Mouse (Mus musculus) forebrain, embryonic 13.5 days (tissue): ENCODE measurements around the gene Anks1. TPM values are rescaled to one million over a fixed set of nuclear protein-coding genes. Genes with fewer than 3 reads are reported as not detected.

Experiments used
- ATAC-seq: fragments of 200-750 bp; cut with Nextera tagmentation; 2 replicates; pipeline ENCODE4 v1.8.0; 2017
- H3K27ac ChIP-seq: fragments of 300-500 bp; sonication (generic); 2 replicates; pipeline ENCODE4 v1.5.1; 2015; ENCODE audit warnings: inconsistent platforms, mild to moderate bottlenecking, moderate library complexity
- H3K27me3 ChIP-seq: fragments of 300-500 bp; sonication (generic); 2 replicates; pipeline ENCODE4 v1.6.1; 2015; ENCODE audit warnings: mild to moderate bottlenecking, inconsistent platforms
- H3K36me3 ChIP-seq: fragments of 300-500 bp; sonication (generic); 2 replicates; pipeline ENCODE4 v1.6.1; 2015; ENCODE audit warnings: mild to moderate bottlenecking, inconsistent platforms; ENCODE audit not compliant: poor library complexity, severe bottlenecking
- H3K4me1 ChIP-seq: fragments of 300-500 bp; sonication (generic); 2 replicates; pipeline ENCODE4 v1.6.1; 2015; ENCODE audit warnings: inconsistent platforms
- H3K4me2 ChIP-seq: fragments of 300-500 bp; sonication (generic); 2 replicates; pipeline ENCODE4 v1.6.1; 2015; ENCODE audit warnings: inconsistent platforms, mild to moderate bottlenecking, moderate library complexity
- H3K4me3 ChIP-seq: fragments of 300-500 bp; sonication (generic); 2 replicates; pipeline ENCODE4 v1.5.1; 2015; ENCODE audit warnings: mild to moderate bottlenecking, inconsistent platforms
- H3K9ac ChIP-seq: fragments of 300-500 bp; sonication (generic); 2 replicates; pipeline ENCODE4 v1.6.1; 2015; ENCODE audit warnings: mild to moderate bottlenecking, inconsistent platforms
- H3K9me3 ChIP-seq: fragments of 300-500 bp; sonication (generic); replicated peaks from 2 replicates; pipeline ENCODE4 v1.6.1; 2016; ENCODE audit warnings: inconsistent platforms
- WGBS: fragments of 180-500 bp; shearing (Covaris S2); methylation state at CpG from one replicate; pipeline ENCODE4 v1.1.7; 2015; 5-methylcytosine and 5-hydroxymethylcytosine counted together
- polyA plus RNA-seq: library from polyadenylated mRNA; unstranded; fragments of >200 nt; fragmentation: Nextera tagmentation; extraction: Ambion mirVana; gene quantifications from 2 replicates; pipeline ENCODE4 v1.2.1, GENCODE M21; 2015

The Anks1 gene
- polyA plus RNA-seq, 1 experiment from 2014 or later: 45.2 TPM

DNA sequence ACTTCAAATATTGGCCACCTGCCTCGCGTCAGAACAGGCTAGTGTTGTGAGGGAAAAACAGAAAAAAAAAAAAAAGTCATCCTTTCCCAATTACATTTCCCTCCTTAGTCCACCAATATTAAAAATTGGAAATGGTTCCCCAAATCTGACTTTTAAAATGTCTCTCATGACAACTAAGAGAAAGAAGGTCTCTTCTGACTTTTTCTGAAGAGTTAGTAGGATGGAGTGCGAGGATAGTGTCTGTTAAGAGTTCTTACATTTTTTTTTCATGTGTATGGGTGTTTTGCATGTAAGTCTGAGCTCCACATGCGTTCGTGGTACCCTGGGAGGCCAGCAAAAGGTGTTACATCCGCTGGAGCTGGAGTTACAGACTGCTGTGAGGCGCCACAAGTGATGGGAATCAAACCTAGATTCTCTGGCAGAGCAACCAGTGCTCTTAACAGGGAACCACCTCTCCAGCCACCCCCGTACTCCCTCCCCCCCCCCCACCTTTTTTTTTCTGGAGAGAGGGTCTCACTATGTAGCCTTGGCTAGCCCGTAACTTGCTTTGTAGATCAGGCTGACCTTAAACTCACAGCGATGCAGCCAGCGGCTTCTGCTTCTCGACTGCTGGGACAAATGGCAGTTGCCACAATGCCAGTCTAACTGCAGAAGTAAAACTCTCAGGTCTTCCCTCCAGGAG is 759 bp upstream of the Anks1 start:
- peak; percentile 3; the same call in 1 of the 2 replicates for ATAC-seq
- Histone ChIP-seq H3K4me3 (peak overlapping the region; percentile 92), H3K4me2 (peak overlapping the region; percentile 95), H3K27me3 (no peaks in the 10 kb centered on the region), H3K9ac (peak overlapping the region; percentile 90), H3K4me1 (peaks cover 49% of the 10 kb centered on the region), H3K27ac (peak overlapping the region; percentile 89), H3K36me3 (peaks cover 20% of the 10 kb centered on the region), H3K9me3 (no peaks in the 10 kb centered on the region)
- WGBS: 1% methylated on average over 11 of the region's 12 CpGs

DNA sequence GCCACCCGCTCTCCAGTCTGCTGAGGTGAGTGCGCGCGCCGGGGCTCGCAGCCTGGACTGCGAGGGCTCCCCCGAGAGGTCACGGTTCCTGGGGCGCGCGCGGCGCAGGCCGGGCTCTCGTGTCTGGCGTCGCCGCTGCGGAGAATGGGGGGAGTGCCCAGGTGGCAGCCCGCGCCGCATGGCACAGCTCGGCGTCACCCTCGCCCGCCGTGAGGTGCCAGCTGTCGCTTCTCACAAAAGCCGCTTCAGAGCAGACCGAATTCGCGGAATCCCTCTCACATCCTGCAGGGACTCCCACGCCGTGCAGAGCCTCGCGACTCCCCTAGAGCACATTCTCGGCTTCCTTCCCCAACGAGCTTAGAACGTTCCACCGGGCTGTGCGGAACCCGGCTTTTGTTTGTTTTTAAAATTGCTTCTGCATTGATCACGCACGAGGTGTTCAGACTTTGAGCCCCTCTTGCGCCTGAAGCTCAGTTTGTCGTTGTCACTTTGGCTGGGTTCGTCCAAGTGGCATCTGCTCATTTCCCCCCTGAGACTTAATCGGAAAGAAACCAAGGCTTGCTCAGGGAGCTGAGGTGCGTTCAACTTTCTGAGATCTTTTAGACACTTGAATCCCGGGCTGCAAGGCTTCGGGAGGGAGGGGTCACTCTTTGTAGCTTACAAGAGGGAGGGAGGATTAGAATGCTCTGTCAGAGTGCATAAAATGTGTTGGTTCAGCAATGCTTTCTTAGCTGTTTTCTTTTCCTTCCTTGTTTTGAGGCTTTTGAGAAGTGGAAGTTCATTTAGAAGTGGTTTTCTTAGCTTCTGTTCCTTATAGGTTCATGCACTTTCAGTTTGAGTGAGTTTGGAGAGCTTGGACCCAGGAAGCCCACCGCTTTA is 755 bp downstream of the Anks1 start, which contains the start of gene Taf11:
TSS of gene Taf11 (minus strand) at position 223 of the 879 bp plus-strand sequence.
- 1% methylated on average over 48 of the region's 53 CpGs for WGBS
- H3K4me3 ChIP-seq: peak within 1 kb of the TSS; percentile 92
- no peaks in the 10 kb centered on the region for H3K9me3 ChIP-seq
- H3K9ac ChIP-seq: peak within 1 kb of the TSS; percentile 90
- ATAC-seq: peak; percentile 71
- H3K36me3 ChIP-seq: peaks cover 11% of the 10 kb centered on the region
- no peaks in the 10 kb centered on the region for H3K27me3 ChIP-seq
- peak within 1 kb of the TSS; percentile 89 for H3K27ac ChIP-seq
- peak within 1 kb of the TSS; percentile 95 for H3K4me2 ChIP-seq
- H3K4me1 ChIP-seq: peaks cover 49% of the 10 kb centered on the region

DNA sequence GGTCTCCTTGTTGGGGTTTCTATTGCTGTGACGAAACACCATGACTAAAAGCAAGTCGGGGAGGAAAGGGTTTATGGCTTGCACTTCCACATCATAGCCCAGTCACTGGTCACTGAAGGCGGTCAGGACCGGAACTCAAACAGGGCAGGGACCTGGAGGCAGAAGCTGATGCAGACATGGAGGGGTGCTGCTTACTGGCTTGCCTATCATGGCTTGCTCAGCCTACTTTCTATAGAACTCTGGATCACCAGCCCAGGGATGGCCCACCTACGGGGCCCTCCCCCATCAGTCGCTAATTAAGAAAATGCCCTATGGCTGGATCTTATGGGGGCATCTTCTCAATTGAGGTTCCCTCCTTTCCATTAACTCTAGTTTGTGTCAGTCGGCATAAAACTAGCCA is 2.3 kb downstream of the Anks1 start:
- H3K4me3 ChIP-seq: no peak overlapping the region
- H3K36me3 ChIP-seq: peaks cover 5% of the 10 kb centered on the region; the same call in 1 of the 2 replicates
- H3K9ac ChIP-seq: no peak overlapping the region
- no peak for ATAC-seq
- H3K4me1 ChIP-seq: peaks cover 36% of the 10 kb centered on the region
- WGBS: 91% methylated on average over 7 of the region's 7 CpGs
- no peak overlapping the region for H3K4me2 ChIP-seq
- no peaks in the 10 kb centered on the region for H3K27me3 ChIP-seq
- H3K27ac ChIP-seq: no peak overlapping the region
- H3K9me3 ChIP-seq: no peaks in the 10 kb centered on the region

DNA sequence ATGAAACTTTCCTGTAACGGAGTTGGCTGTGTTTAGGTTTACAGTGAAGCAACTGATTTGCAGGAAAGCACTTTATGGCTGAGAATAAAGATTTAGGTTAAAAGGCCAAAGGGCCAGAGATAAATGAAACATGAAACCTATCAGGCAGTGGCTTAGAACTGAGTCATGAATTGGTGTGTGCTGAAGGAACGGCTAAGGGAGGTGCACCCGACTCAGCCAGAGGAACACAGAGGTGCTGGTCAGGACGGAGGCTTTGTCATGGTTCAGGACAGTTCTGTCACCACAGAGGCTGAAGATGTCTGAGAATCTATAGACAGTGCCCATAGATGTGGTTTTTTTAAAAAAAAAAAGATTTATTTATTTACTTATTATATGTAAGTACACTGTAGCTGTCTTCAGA is 5.6 kb downstream of the Anks1 start:
- H3K4me1 ChIP-seq: peaks cover 21% of the 10 kb centered on the region
- H3K4me3 ChIP-seq: no peak overlapping the region
- no peak overlapping the region for H3K9ac ChIP-seq
- 87% methylated on average over 4 of the region's 4 CpGs for WGBS
- no peak for ATAC-seq
- H3K4me2 ChIP-seq: no peak overlapping the region
- no peaks in the 10 kb centered on the region for H3K27me3 ChIP-seq
- H3K9me3 ChIP-seq: no peaks in the 10 kb centered on the region
- no peak overlapping the region for H3K27ac ChIP-seq
- peaks cover 5% of the 10 kb centered on the region; the same call in 1 of the 2 replicates for H3K36me3 ChIP-seq

DNA sequence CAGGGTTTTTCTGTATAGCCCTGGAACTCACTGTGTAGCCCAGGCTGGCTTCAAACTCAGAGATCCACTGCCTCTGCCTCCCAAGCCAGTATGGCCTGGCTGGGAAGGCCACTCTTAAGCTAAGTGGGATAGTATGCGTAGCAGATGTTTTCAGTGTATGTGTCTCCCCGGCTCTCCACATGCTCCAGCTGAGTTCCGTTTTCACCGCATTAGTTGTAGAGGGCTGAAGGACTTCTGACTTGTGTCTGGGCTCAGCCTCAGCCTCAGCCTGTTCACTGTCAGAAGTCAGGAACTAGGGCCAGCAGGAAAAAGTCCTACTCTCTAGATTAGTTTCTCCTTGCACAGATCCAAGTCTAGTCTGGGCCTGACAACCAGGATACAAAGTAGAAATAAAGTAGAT is 7.3 kb downstream of the Anks1 start:
- Histone ChIP-seq H3K4me1 (peaks cover 5% of the 10 kb centered on the region; the same call in 1 of the 2 replicates), H3K36me3 (peaks cover 5% of the 10 kb centered on the region; the same call in 1 of the 2 replicates), H3K4me3 (no peak overlapping the region), H3K27ac (no peak overlapping the region), H3K9me3 (no peaks in the 10 kb centered on the region), H3K9ac (no peak overlapping the region), H3K4me2 (no peak overlapping the region), H3K27me3 (no peaks in the 10 kb centered on the region)
- no peak for ATAC-seq
- 92% methylated on average over 4 of the region's 4 CpGs for WGBS

DNA sequence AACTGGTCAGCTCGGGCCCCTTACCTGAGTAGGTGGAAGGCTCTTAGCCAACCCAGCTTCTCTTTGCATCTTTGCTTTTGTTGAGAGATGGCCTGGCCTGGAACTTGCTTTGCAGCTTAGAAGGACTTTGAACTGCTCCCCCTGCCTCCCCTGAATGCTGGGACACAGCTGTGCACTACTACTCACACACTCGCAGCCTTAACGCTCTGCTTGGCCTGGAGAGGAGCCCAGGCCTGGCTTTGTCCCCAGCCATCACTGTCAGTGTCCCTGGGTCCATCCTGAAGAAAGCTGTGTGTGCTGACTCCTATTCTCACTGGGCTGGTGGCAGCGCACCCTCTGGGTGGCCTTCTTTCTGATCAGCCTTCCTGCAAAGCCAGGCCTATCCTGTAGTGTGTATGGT is 11.6 kb downstream of the Anks1 start:
- no peak overlapping the region for H3K9ac ChIP-seq
- H3K36me3 ChIP-seq: no peaks in the 10 kb centered on the region
- no peak overlapping the region for H3K4me3 ChIP-seq
- H3K27me3 ChIP-seq: no peaks in the 10 kb centered on the region
- ATAC-seq: no peak
- H3K4me1 ChIP-seq: peaks cover 11% of the 10 kb centered on the region
- WGBS: 78% methylated on average over 4 of the region's 4 CpGs
- H3K27ac ChIP-seq: no peak overlapping the region
- no peaks in the 10 kb centered on the region for H3K9me3 ChIP-seq
- no peak overlapping the region for H3K4me2 ChIP-seq

DNA sequence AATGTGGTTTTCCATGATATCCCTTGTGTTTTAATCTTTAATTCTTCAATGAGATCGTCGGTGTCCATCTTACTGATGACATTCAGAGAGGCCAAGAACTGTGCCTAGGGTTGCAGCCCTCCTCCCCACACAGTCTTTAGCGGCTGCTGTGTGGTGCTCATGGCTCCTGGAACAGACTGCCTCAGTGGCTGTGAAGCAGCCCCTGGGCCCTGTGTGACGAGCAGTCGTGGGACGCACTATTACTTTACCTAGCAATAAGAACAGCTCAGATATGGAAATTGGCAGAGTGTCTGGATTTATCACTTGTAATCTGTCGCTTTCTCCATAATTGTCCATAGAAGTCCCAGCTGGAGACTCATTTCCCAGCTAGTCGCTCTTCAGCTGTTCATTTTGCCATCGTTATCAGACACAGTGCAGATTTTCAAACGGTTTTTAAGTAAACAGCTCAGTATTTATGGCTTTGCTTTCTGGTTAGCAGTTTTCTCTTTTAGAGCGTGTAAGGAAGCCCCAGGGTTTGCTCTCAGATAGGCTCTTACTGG is 13.1 kb downstream of the Anks1 start:
- H3K4me1 ChIP-seq: peaks cover 16% of the 10 kb centered on the region
- no peaks in the 10 kb centered on the region for H3K9me3 ChIP-seq
- H3K27ac ChIP-seq: peak overlapping the region; percentile 22; the same call in 1 of the 2 replicates
- no peak for ATAC-seq
- no peak overlapping the region for H3K4me2 ChIP-seq
- H3K27me3 ChIP-seq: no peaks in the 10 kb centered on the region
- no peaks in the 10 kb centered on the region for H3K36me3 ChIP-seq
- WGBS: 82% methylated on average over 11 of the region's 11 CpGs
- no peak overlapping the region for H3K4me3 ChIP-seq
- H3K9ac ChIP-seq: no peak overlapping the region

DNA sequence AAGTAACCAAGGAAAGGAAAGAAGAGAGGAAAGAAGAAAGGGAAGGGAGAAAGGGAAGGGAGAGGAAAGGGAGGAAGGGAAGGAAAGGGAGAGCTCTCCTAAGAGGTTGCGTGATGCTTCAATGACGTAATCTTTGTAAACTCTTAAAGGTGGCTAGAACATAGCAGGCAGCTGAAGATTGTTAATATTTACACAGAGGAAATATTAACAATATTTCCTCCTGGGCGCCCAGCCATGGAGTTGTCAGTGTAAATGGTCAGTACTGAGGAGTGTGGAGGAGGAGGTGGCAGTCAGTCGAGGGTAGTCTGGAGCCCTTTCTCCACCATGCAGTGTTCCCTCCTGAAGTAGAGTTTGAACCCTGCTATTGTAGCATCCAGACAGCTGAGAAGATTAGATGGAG is 15.9 kb downstream of the Anks1 start:
- Histone ChIP-seq H3K36me3 (no peaks in the 10 kb centered on the region), H3K9ac (no peak overlapping the region), H3K27ac (no peak overlapping the region), H3K4me3 (no peak overlapping the region), H3K4me1 (peaks cover 16% of the 10 kb centered on the region), H3K4me2 (no peak overlapping the region), H3K27me3 (no peaks in the 10 kb centered on the region), H3K9me3 (no peaks in the 10 kb centered on the region)
- 89% methylated on average over 4 of the region's 4 CpGs for WGBS
- ATAC-seq: no peak

DNA sequence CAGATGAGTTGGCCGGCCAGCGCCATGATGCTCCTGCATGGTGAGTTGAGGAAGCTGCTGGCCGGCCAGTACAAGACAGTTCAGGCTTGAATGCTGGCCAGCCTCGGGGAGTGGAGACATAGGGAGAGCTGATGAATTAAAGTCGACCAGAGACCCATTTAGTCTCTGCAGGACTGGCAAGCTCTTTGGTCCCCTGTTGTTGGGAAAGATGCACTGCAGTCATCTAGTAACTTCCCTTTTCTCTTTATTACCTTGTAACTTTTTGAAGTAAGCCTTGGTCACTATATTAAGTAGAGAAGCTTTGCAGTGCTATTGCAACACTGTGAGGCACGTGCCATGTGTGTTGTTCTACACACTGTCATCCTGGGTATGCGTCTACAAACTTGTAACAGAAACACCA is 16.4 kb downstream of the Anks1 start:
- no peak overlapping the region for H3K9ac ChIP-seq
- H3K36me3 ChIP-seq: no peaks in the 10 kb centered on the region
- no peak overlapping the region for H3K4me2 ChIP-seq
- 80% methylated on average over 7 of the region's 7 CpGs for WGBS
- H3K9me3 ChIP-seq: no peaks in the 10 kb centered on the region
- no peak overlapping the region for H3K4me3 ChIP-seq
- ATAC-seq: no peak
- no peak overlapping the region for H3K27ac ChIP-seq
- H3K27me3 ChIP-seq: no peaks in the 10 kb centered on the region
- peaks cover 16% of the 10 kb centered on the region for H3K4me1 ChIP-seq

DNA sequence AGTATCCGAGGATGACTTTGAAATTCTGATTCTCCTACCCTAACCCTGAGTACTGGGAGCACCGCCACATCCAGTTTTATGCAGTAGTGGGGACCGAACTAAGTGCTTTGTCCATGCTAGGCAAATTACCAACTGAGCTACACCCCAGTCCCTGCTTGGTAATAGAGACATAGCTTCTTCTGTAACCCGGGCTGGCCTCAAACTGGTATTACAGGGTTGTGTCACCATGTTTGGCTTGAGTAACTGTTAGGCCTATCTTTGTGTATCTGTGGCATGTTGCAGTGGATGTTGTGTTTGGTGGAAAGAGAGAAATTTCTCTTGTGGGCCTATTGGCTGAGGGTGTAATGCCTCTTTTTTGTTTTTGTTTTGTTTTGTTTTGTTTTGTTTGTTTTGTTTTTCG is 21.2 kb downstream of the Anks1 start:
- H3K27ac ChIP-seq: no peak overlapping the region
- no peak overlapping the region for H3K9ac ChIP-seq
- ATAC-seq: no peak
- H3K27me3 ChIP-seq: no peaks in the 10 kb centered on the region
- H3K9me3 ChIP-seq: no peaks in the 10 kb centered on the region
- 0 out of 2 replicates have a peak, but pooled peaks cover 6% of the 10 kb centered on the region for H3K36me3 ChIP-seq
- H3K4me1 ChIP-seq: 0 out of 2 replicates have a peak, but pooled peaks cover 5% of the 10 kb centered on the region
- H3K4me3 ChIP-seq: no peak overlapping the region
- WGBS: 90% methylated on average over 5 of the region's 5 CpGs
- no peak overlapping the region for H3K4me2 ChIP-seq

DNA sequence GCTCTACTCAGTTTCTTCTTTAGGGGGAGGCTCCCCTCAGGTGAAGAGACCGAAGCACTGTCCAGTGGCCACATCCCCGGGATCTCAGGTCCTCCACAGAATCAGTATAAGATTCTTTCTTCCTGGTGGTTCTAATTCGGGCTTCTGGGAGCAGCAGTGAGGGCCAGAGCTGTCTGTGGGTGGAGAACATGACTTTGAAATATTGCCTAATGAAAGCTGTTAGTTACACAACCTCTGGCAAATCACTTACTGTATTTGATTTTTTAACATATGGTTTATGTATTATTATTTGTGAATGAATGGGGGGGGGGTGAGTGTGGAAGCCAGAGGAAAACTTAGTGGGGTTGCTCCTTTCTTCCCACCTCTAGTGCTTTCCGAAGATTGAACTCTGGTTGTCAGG is 22.7 kb downstream of the Anks1 start:
- no peaks in the 10 kb centered on the region for H3K27me3 ChIP-seq
- ATAC-seq: no peak
- H3K4me2 ChIP-seq: no peak overlapping the region
- H3K9me3 ChIP-seq: no peaks in the 10 kb centered on the region
- H3K9ac ChIP-seq: no peak overlapping the region
- 0 out of 2 replicates have a peak, but pooled peaks cover 6% of the 10 kb centered on the region for H3K36me3 ChIP-seq
- peaks cover 2% of the 10 kb centered on the region; the same call in 1 of the 2 replicates for H3K4me1 ChIP-seq
- WGBS: 90% methylated on average over 4 of the region's 4 CpGs
- no peak overlapping the region for H3K4me3 ChIP-seq
- no peak overlapping the region for H3K27ac ChIP-seq
